Mouse (Mus musculus): ENCODE measurements around the gene Hbb-bt.
"Not testable (repeated sequence)": the region's sequence is repeated elsewhere in the genome, so short reads cannot be mapped to it uniquely, and the experiment has no call there.

Hbb-bt gene

DNA sequence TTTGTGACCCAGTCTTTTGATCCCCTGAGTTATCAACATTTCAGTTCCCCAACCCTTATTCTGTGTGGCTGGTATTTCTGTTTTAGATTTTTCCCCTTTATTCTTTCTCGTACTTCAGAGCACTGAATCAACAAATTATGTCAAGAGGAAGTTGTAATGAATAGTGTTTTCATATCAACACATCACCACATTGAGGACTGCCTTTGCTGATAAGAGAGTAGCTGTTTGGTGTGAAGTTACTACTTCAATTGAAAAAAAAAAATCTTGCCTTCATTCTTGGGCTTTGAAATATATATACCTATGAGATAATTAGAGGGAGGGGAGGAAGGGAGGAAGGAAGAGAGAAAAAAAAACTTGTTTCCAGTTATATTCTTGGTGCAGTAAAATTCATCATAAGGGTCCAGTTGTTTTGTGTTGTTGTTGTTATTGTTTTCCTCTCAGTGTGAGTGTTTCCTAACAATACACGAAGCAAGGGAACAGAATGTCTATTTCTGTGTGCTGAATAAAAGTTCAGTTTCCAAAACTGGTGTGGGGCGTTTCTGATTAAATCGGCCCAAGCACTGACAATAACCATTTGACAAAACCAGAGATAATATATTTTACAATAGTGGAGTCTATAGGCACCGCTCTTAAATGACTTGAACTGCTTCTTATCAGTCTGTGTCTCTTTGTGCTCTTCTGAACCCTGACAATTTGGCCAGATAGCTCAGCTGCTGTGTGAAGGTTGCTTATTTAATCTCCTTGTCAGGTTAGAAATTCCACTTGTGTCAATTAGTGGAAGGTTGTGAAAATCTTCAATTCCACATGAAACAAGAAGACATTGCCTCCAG is 4.6 kb downstream of the Hbb-bt start:
- CTCF ChIA-PET, result no interaction called here

DNA sequence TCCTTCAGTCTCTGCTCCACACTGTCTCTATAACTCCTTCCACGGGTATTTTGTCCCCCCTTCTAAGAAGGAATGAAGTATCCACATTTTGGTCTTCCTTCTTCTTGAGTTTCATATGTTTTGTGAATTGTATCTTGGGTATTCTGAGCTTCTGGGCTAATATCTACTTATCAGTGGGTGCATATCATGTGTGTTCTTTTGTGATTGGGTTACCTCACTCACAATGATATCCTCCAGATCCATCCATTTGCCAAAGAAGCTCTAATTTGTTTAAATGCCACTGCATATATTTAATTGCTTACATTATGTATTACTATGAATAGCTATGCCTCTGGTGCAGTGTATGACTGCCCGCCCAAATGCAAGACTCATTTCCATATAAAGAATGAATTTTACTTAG is 5.7 kb downstream of the Hbb-bt start:
- CTCF ChIA-PET, result not testable (repeated sequence)

DNA sequence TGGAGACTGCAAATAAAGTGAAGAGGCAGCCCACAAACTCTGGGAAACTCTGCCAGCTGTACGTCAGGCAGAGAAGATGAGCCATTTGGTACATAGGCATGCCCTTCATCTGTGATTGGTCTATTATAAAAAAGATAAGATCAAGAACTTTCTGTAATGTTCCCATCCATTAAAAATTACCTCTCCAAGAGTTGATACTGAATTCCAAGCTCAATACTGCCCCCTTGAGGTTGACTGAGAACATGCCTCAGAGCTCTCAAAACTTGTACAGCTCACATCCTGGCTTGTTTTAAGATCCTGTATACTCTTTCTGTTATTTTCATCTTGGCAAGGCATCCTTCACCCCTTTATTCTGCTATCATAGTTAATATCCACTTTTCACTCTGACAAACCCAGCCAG is 6.9 kb downstream of the Hbb-bt start:
- CTCF ChIA-PET, result interaction anchor here (0.7 to 0.8 kb wide), 2 partner anchors 34 to 1342 kb away, joined by 3 to 5 read pairs; no protein-coding TSS in a partner anchor

DNA sequence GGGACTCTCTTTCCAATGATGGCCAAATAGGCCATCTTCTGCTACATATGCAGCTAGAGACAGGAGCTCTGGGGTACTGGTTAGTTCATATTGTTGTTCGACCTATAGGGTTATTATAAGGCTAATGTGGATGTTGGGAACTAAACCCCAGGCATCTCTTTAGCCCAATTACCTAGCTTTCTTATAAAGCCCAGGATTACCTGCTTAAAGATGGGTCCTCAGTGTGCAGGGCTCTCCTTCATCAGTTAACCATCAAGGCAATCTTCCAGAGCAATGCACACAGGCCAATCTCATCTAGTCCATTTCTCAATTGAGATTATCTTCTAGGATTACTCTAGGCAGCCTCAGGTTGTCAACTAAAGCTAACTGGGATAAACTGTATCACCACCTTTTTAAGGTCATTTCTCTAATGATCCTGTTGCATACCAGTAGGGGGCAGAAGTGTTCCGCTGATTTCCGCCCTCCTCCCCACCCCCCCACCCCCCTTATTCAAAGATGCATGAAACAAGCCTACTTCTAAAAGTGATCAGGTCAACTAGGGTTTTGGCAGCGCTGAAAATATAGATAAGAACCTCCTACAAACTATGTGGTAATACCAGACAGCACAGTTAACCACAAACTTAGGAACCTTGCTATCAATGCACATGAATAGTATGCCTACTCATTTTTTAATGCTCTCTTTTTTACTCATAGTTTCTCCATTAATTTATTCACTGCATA is 21.0 kb downstream of the Hbb-bt start:
- CTCF ChIA-PET, result interaction anchor here (0.5 to 1.0 kb wide), 3 partner anchors 164 to 1739 kb away, joined by 3 to 6 read pairs (median 3); no protein-coding TSS in a partner anchor

DNA sequence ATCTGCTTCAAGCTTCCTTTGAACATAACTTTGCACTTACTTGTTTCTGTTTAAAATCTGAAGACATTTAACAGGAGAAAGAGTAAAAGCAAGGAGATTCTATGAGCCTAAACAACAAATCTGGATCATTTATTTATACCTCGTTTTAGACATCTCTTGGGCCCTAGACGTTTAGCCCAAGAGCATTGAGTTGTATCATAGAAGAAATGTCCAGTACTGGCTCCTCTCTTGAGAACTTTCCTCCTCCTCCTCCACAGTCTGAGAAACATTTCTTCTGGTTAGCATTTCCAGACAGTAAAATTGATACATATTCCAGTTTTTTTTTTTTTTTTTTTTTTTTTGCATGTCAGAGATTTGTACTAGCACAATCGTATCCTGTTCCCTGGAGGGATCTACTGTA is 22.1 kb downstream of the Hbb-bt start, which contains the start of gene Olfr67:
Gene Olfr67, minus strand, starts transcription at position 101 of the 400 bp plus-strand sequence.
- CTCF ChIA-PET, result no interaction called here

DNA sequence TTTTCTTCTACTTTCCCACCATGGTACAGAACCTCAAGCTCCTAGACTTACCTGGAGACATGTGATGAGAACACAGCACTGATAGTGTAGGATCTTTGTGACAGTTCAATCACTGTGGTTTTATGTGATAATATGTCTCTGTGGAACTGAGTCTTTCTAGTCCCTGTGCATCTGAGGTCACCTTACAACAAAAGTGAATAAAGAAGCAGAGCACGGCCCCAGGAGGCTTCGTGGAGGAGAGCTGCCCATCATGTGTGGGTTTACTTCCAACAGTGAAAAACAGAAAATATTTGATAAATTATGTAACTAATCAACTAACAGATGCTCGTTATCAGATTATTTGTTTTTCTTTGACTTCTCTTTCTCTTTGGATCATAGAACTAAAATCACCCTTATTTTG is 34.2 kb downstream of the Hbb-bt start, which contains the start of gene Olfr68:
Gene Olfr68, minus strand, starts transcription at position 101 of the 400 bp plus-strand sequence.
- CTCF ChIA-PET, result no interaction called here

DNA sequence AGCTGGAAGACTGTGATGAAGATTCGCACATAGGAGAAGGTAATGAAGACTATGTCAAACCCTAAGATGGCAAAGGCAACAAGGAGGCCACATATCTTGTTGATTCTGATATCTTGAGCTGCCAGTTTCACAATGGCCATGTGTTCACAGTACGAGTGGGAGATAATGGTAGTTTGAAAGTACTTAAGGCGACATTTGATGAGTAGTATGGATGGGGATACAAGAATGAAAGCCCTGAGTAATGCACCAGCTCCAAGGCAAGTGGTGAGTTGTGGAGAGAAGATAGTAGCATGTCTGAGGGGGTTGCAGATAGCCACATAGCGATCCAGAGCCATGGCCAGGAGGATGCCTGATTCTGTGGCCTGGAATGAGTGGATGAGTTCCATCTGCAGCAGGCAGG is 36.1 kb downstream of the Hbb-bt start:
- CTCF ChIA-PET, result not testable (repeated sequence)

DNA sequence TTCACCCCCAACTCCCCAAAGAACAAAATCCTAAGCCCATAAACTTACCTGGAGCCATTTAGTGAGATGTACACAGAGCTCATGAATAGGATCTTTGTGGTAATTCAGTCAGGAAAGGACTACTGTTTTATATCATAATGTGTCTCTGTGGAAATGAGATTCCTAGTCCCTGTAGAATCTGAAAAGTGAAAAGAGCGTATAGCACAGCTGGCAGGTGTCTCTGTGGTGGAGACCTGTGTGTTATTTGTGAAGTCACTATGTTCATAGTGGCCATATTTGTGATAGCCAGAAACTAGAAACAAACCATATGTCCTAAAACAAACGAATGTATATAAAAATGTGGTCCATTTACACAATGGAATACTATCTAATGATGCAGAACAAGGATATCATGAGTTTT is 42.3 kb downstream of the Hbb-bt start, which contains the start of gene Olfr69:
Gene Olfr69, minus strand, starts transcription at position 101 of the 400 bp plus-strand sequence.
- CTCF ChIA-PET, result no interaction called here

DNA sequence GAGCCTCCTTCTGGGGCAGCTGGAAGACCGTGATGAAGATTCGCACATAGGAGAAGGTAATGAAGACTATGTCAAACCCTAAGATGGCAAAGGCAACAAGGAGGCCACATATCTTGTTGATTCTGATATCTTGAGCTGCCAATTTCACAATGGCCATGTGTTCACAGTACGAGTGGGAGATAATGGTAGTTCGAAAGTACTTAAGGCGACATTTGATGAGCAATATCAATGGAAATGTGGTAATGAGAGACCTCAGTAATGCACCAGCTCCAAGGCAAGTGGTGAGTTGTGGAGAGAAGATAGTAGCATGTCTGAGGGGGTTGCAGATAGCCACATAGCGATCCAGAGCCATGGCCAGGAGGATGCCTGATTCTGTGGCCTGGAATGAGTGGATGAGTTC is 46.1 kb downstream of the Hbb-bt start:
- CTCF ChIA-PET, result not testable (repeated sequence)

All from spleen, embryonic (tissue).